Mouse (Mus musculus) Patski (cell line): ENCODE results near the gene Dnajc30. TPM values are rescaled to one million over a fixed set of nuclear protein-coding genes. Genes with fewer than 3 reads are reported as not detected.

Experiments used
- ATAC-seq: fragments of 100-300 bp; one replicate; pipeline ENCODE4 v1.8.0; 2021
- CTCF ChIA-PET: fragments of 350-600 bp; sonication (Branson Sonifier 250); formaldehyde crosslinking; loops from one replicate; lab custom pipeline; 2022; ENCODE audit warnings: inconsistent platforms; lab: Charles Lee
- POLR2A ChIA-PET: fragments of 350-600 bp; sonication (Branson Sonifier 250); formaldehyde crosslinking; loops from one replicate; lab custom pipeline; 2022; ENCODE audit warnings: antibody characterized with exemption, inconsistent platforms; lab: Charles Lee
- DNase-seq: peaks from one replicate; pipeline ENCODE4 v3.0.0-alpha.2; 2011; ENCODE audit warnings: low read depth, low spot score
- H3K27me3 ChIP-seq: fragments of 371-371 bp; one replicate; pipeline ENCODE4 v1.5.1; 2021
- CTCF ChIP-seq: fragments of 100-300 bp; IDR thresholded peaks from one replicate; pipeline ENCODE4 v1.5.1; 2021
- in situ Hi-C: fragments of 300-500 bp; cut with MboI; formaldehyde crosslinking; loops from 3 replicates; pipeline ENCODE4 v1.11.1; 2018; ENCODE audit warnings: low pct_unique_long_range_greater_than_20kb, mixed read lengths
- polyA plus RNA-seq: library from polyadenylated mRNA; unstranded; gene quantifications from one replicate; pipeline ENCODE4 v1.2.3, GENCODE M21; 2021

The Dnajc30 gene
- polyA plus RNA-seq, 1 experiment from 2014 or later, result 22.5 TPM

- ATAC-seq (no peak), DNase-seq (peak; percentile 7)
- no peaks in the 10 kb centered on the region for H3K27me3 ChIP-seq
- no peak for TF ChIP-seq CTCF
- POLR2A ChIA-PET, result interaction anchor here (1.4 kb wide), 1 partner anchor 8 kb away, joined by 4 read pairs; no protein-coding TSS in a partner anchor
- in situ Hi-C loops, result no loop called here
- CTCF ChIA-PET, result interaction anchor here (0.8 to 3.8 kb wide), 8 partner anchors 9 to 114 kb away, joined by 3 to 26 read pairs (median 6); no protein-coding TSS in a partner anchor
Measured at GRCm38 (mm10) chr5:135076931-135077505, 13.0 kb downstream of the Dnajc30 start.

DNA sequence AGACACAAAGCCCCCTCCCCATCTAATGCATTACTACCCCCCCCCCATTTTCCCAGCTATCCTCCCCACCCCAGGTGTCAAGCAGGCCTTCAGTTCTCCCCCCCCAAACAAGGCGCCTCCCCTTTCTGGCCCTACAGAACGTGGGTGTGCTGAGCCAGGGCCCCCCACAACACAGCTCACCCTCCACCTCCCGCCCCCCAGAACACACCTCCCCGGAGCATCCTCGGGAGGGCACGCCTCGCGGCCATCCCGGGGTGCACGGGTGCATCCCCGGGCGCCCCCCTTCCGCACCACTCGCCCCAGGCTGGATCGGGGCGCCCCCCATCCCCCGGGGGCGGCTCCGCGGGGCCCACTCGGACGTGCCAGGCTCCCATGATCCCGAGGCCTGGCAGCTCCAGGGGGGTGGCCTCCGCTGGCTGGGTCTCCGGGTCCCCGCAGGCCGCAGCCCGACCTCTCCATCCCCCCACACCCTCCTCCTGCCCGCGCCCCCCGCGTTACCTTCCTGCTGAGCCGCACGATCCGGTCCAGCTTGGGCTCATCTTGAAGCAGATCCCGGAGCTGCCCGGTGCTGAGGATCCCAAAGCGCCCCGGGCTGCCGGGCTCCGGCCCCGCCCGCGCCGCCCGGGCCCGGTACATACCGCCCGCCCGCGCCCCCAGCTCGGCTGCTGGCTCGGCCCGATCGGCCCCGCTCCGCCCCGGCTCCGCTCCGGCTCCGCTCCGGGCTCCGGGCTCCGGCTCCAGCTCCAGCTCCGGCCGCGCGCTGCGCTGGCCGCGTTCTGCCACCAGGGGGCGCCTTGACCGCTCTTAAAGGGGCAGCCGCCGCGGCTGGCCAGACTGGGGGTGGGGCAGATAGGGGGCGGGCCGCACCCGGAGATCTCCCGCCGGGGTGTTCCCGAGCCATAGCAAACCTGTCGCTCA lies 13.8 kb downstream of the Dnajc30 start, which contains the start of gene Vps37d:
Vps37d (minus strand) TSS at position 703 of the 918 bp plus-strand sequence.
- DNase-seq (peak; percentile 63), ATAC-seq (peak; percentile 70)
- in situ Hi-C loops, result no loop called here
- ChIA-PET CTCF (interaction anchor here (0.8 to 3.8 kb wide), 7 partner anchors 10 to 113 kb away, joined by 3 to 26 read pairs (median 7); no protein-coding TSS in a partner anchor), POLR2A (interaction anchor here (0.6 to 1.8 kb wide), 2 partner anchors 41 to 67 kb away, joined by 4 read pairs; no protein-coding TSS in a partner anchor)
- TF ChIP-seq CTCF, result no peak
- no peaks in the 10 kb centered on the region for H3K27me3 ChIP-seq

GRCm38 (mm10) chr5:135078482-135078810 lies 14.4 kb downstream of the Dnajc30 start:
- POLR2A ChIA-PET, result interaction anchor here (1.8 kb wide), 1 partner anchor 40 kb away, joined by 4 read pairs; no protein-coding TSS in a partner anchor
- ATAC-seq (no peak), DNase-seq (no peak)
- no peaks in the 10 kb centered on the region for H3K27me3 ChIP-seq
- TF ChIP-seq CTCF, result no peak
- CTCF ChIA-PET, result interaction anchor here (1.4 to 3.8 kb wide), 5 partner anchors 11 to 113 kb away, joined by 4 to 26 read pairs (median 8); no protein-coding TSS in a partner anchor
- in situ Hi-C loops, result no loop called here

- DNase-seq (no peak), ATAC-seq (no peak)
- POLR2A ChIA-PET, result interaction anchor here (0.6 to 1.8 kb wide), 3 partner anchors 17 to 1103 kb away, joined by 3 to 6 read pairs (median 4); no protein-coding TSS in a partner anchor
- TF ChIP-seq CTCF, result no peak
- H3K27me3 ChIP-seq, result no peaks in the 10 kb centered on the region
- CTCF ChIA-PET, result interaction anchor here (1.0 kb wide), 1 partner anchor 64 kb away, joined by 5 read pairs; no protein-coding TSS in a partner anchor
- in situ Hi-C loops, result no loop called here
Measured at GRCm38 (mm10) chr5:135079578-135079977, 15.6 kb downstream of the Dnajc30 start.

DNA sequence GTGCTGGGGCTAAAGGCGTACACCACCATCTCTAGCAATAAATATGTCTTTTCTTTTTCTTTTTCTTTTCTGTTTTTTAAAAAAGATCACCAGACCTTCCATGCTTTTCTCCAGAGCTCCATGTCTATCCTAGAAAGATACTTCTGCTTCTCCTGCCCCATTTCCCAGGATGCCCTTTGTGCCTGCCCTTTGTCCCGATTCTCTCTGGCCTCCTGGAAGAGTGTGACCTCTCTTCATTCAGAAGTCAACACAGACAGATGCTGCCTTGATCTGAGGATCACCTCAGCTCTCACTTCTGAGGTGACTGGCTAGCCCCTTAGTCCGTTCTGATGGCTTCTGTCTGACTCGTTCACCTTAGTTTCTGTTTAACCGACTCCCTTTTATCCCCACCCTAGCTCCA lies 16.5 kb downstream of the Dnajc30 start:
- ATAC-seq, result no peak
- H3K27me3 ChIP-seq, result no peaks in the 10 kb centered on the region
- no peak for TF ChIP-seq CTCF
- no peak for DNase-seq
- CTCF ChIA-PET, result interaction anchor here (1.0 kb wide), 1 partner anchor 65 kb away, joined by 5 read pairs; no protein-coding TSS in a partner anchor
- POLR2A ChIA-PET, result no interaction called here
- in situ Hi-C loops, result no loop called here

DNA sequence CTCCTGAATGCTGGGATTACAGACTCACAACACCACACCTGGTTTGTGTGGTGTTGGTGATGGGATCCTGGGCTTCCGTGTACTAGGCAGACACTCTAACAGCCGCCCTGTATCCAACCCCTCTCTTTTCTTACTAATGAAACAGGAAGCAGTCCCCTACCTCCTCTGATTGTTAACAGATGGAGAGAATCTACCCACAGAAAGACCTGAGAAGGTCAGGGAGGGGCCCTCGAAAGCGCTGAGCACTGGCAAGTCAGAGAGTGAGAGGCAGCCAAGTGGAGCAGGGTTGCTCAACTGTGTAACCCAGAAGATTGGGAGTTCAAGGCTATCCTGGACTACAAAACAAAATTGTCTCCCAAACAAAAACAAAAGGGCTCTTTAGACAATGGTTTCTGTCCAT lies 22.9 kb downstream of the Dnajc30 start:
- in situ Hi-C loops, result no loop called here
- ATAC-seq (no peak), DNase-seq (no peak)
- no peak for TF ChIP-seq CTCF
- CTCF ChIA-PET, result no interaction called here
- POLR2A ChIA-PET, result no interaction called here
- H3K27me3 ChIP-seq, result peaks cover 14% of the 10 kb centered on the region

GRCm38 (mm10) chr5:135089653-135090052 lies 25.7 kb downstream of the Dnajc30 start, which contains the start of gene Mlxipl:
Gene Mlxipl, plus strand, starts transcription at chr5:135089890.
- ATAC-seq, result no peak
- no peak for DNase-seq
- H3K27me3 ChIP-seq, result peaks cover 28% of the 10 kb centered on the region
- in situ Hi-C loops, result no loop called here
- ChIA-PET POLR2A (no interaction called here), CTCF (no interaction called here)
- no peak for TF ChIP-seq CTCF

GRCm38 (mm10) chr5:135100981-135101380 lies 37.0 kb downstream of the Dnajc30 start:
- no peaks in the 10 kb centered on the region for H3K27me3 ChIP-seq
- no peak for TF ChIP-seq CTCF
- CTCF ChIA-PET, result no interaction called here
- ATAC-seq (no peak), DNase-seq (no peak)
- in situ Hi-C loops, result no loop called here
- POLR2A ChIA-PET, result no interaction called here

- POLR2A ChIA-PET, result no interaction called here
- ATAC-seq (no peak), DNase-seq (no peak)
- CTCF ChIA-PET, result interaction anchor here (1.4 kb wide), 1 partner anchor 88 kb away, joined by 4 read pairs; no protein-coding TSS in a partner anchor
- in situ Hi-C loops, result no loop called here
- peaks cover 5% of the 10 kb centered on the region for H3K27me3 ChIP-seq
- no peak for TF ChIP-seq CTCF
Measured at GRCm38 (mm10) chr5:135103999-135104660, 40.1 kb downstream of the Dnajc30 start.

DNA sequence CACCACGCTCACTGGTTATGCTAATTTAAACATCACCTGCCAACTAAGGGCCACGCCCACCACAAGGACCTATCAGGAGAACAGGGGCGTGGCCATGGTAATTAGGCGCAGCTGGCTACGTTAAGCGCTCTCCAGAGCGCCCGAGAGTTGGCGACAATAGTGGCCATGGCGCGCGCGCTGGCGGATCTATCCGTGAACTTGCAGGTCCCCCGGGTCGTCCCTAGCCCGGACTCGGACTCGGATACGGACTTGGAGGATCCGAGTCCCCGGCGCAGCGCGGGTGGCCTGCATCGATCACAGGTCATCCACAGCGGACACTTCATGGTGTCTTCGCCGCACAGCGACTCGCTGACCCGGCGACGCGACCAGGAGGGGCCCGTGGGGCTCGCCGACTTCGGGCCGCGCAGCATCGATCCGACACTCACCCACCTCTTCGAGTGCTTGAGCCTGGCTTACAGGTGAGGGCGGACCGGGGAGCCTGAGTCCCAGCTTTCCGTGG lies 42.8 kb downstream of the Dnajc30 start:
- DNase-seq (no peak), ATAC-seq (no peak)
- TF ChIP-seq CTCF, result no peak
- POLR2A ChIA-PET, result no interaction called here
- in situ Hi-C loops, result no loop called here
- CTCF ChIA-PET, result no interaction called here
- H3K27me3 ChIP-seq, result peaks cover 5% of the 10 kb centered on the region
